Mouse (Mus musculus) erythroblast, embryonic 14.5 days (primary cell): ENCODE data around the gene Pdgfa.

Experiments used
- GATA1 ChIP-seq: IDR thresholded peaks from 2 replicates; pipeline ENCODE4 v1.6.1; 2012; ENCODE audit warnings: low read length, inconsistent platforms, mixed read lengths
- TAL1 ChIP-seq: IDR thresholded peaks from 3 replicates; pipeline ENCODE4 v1.6.1; 2012; ENCODE audit warnings: low read length, inconsistent platforms, mixed read lengths

GRCm38 (mm10) chr5:138997171-138997788 lies at the start of gene Pdgfa:
- TF ChIP-seq TAL1 = no peak
- no peak for TF ChIP-seq GATA1
